Mouse (Mus musculus) myocyte (in vitro differentiated cells): ENCODE data around the gene Insm2. TPM values are rescaled to one million over a fixed set of nuclear protein-coding genes. Genes with fewer than 3 reads are reported as not detected.

Source experiments
- H3K27me3 ChIP-seq: one replicate; pipeline ENCODE4 v1.6.1; 2011; ENCODE audit not compliant: control insufficient read depth, insufficient read depth, insufficient read length
- H3K36me3 ChIP-seq: one replicate; pipeline ENCODE4 v1.6.1; 2011; ENCODE audit not compliant: control insufficient read depth, insufficient read depth
- H3K4me2 ChIP-seq: one replicate; pipeline ENCODE4 v1.6.1; 2011; ENCODE audit warnings: low read depth, control low read depth
- H3K4me3 ChIP-seq: one replicate; pipeline ENCODE4 v1.5.1; 2011; ENCODE audit warnings: mild to moderate bottlenecking, control low read depth, moderate library complexity
- H3K79me2 ChIP-seq: one replicate; pipeline ENCODE4 v1.6.1; 2011; ENCODE audit not compliant: control insufficient read depth, insufficient read depth
- H3ac ChIP-seq: one replicate; pipeline ENCODE4 v1.6.1; 2011; ENCODE audit not compliant: control insufficient read depth, insufficient read length
- CEBPB ChIP-seq: IDR thresholded peaks from 2 replicates; pipeline ENCODE4 v1.6.1; 2011; ENCODE audit warnings: mild to moderate bottlenecking, moderate library complexity; ENCODE audit not compliant: poor library complexity, insufficient read depth, severe bottlenecking
- E2F4 ChIP-seq: IDR thresholded peaks from one replicate; pipeline ENCODE4 v1.6.1; 2011; ENCODE audit warnings: mild to moderate bottlenecking, control low read depth, moderate library complexity; ENCODE audit not compliant: insufficient read depth
- MAX ChIP-seq: IDR thresholded peaks from one replicate; pipeline ENCODE4 v1.6.1; 2011; ENCODE audit warnings: low read depth, mild to moderate bottlenecking, control low read depth
- MYOD1 ChIP-seq, 3 experiments: IDR thresholded peaks; one replicate each; pipeline ENCODE4 v1.6.1; 2011; ENCODE audit warnings: control low read depth in 2 of 3, low read depth in 2 of 3, mild to moderate bottlenecking in 2 of 3, moderate library complexity in 1 of 3; ENCODE audit not compliant: insufficient read length in 2 of 3, control insufficient read depth in 1 of 3
- MYOG ChIP-seq, 3 experiments: IDR thresholded peaks; one replicate each; pipeline ENCODE4 v1.6.1; 2011; ENCODE audit warnings: control low read depth in 2 of 3, low read depth in 2 of 3, mild to moderate bottlenecking in 2 of 3; ENCODE audit not compliant: insufficient read length in 2 of 3, control insufficient read depth in 1 of 3, insufficient read depth in 1 of 3
- POLR2A ChIP-seq: IDR thresholded peaks from one replicate; pipeline ENCODE4 v1.6.1; 2011; ENCODE audit warnings: low read depth, mild to moderate bottlenecking, control low read depth, moderate library complexity; ENCODE audit not compliant: insufficient read length
- POLR2AphosphoS2 ChIP-seq: IDR thresholded peaks from one replicate; pipeline ENCODE4 v1.6.1; 2011; ENCODE audit warnings: low read depth, control low read depth; ENCODE audit not compliant: insufficient read length
- REST ChIP-seq: IDR thresholded peaks from one replicate; pipeline ENCODE4 v1.6.1; 2011; ENCODE audit warnings: mild to moderate bottlenecking, control low read depth, moderate library complexity; ENCODE audit not compliant: insufficient read depth, insufficient read length
- SRF ChIP-seq: IDR thresholded peaks from one replicate; pipeline ENCODE4 v1.6.1; 2011; ENCODE audit warnings: low read depth; ENCODE audit not compliant: control insufficient read depth, insufficient read length
- TCF12 ChIP-seq: IDR thresholded peaks from one replicate; pipeline ENCODE4 v1.6.1; 2011; ENCODE audit warnings: mild to moderate bottlenecking, control low read depth; ENCODE audit not compliant: poor library complexity, insufficient read depth, severe bottlenecking
- TCF3 ChIP-seq: IDR thresholded peaks from one replicate; pipeline ENCODE4 v1.6.1; 2011; ENCODE audit warnings: low read depth, control low read depth; ENCODE audit not compliant: insufficient read length
- USF1 ChIP-seq: IDR thresholded peaks from one replicate; pipeline ENCODE4 v1.6.1; 2011; ENCODE audit warnings: low read depth, mild to moderate bottlenecking, control low read depth, moderate library complexity
- polyA plus RNA-seq: library from polyadenylated mRNA; unstranded; fragments of >200 nt; fragmentation: generic; extraction: Trizol; gene quantifications from one replicate; pipeline ENCODE4 v1.2.1, GENCODE M21; 2012; ENCODE audit warnings: missing spikeins

Gene Insm2
- polyA plus RNA-seq, 1 experiment, result not detected

DNA sequence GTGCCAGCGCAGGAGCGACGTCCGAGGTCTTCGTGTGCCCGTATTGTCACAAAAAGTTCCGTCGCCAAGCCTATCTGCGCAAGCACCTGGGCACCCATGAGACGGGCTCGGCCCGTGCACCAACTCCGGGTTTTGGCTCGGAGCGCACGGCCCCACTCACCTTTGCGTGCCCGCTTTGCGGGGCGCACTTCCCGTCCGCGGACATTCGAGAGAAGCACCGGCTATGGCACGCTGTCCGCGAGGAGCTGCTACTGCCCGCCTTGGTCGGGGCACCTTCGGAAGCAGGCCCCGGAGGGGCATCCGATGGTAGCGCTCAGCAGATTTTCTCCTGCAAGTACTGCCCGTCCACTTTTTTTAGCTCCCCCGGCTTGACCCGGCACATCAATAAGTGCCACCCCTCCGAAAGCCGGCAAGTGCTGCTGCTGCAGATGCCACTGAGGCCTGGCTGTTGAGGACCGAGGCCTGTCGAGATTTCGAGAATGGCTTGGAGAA lies 1.3 kb downstream of the Insm2 start:
- Histone ChIP-seq H3K36me3 (peaks cover 18% of the 10 kb centered on the region), H3ac (no peak overlapping the region), H3K4me3 (no peak overlapping the region), H3K79me2 (no peaks in the 10 kb centered on the region), H3K4me2 (no peak overlapping the region), H3K27me3 (peaks cover 5% of the 10 kb centered on the region)
- TF ChIP-seq POLR2AphosphoS2 (no peak), POLR2A (no peak), SRF (no peak), E2F4 (no peak), MAX (no peak), MYOD1 (IDR thresholded peaks at IDR 0.05; ENCODE audit: control insufficient read depth in 1 of 3, insufficient read length in 2 of 3, low read depth in 2 of 3) (no peak), CEBPB (no peak), MYOG (IDR thresholded peaks at IDR 0.05; ENCODE audit: control insufficient read depth in 1 of 3, insufficient read depth in 1 of 3, insufficient read length in 2 of 3, low read depth in 2 of 3) (no peak), USF1 (no peak), TCF12 (no peak), REST (no peak), TCF3 (no peak)

DNA sequence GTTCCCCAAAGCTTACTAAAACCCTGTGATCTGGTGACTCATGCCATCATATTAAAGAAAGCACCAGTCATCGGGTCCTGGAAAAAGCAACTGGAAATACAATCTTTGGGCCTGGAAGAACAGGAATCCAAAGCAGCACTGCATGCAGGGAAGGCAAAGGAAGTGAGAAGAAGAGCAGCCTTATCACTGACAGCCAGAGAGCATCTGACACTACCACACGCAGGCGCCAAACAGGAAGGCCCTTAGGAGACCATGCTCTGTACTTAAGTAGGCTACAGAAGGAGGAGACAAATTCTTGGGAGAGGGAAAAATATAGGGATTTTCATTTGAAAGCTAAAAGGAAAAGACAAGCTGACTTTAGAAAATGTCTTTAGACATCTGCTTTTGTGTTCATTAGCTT lies 5.2 kb downstream of the Insm2 start:
- H3K27me3 ChIP-seq, result no peaks in the 10 kb centered on the region
- TF ChIP-seq POLR2A, result no peak
- no peak overlapping the region for H3ac ChIP-seq
- H3K36me3 ChIP-seq, result peaks cover 18% of the 10 kb centered on the region
- H3K4me3 ChIP-seq, result no peak overlapping the region
- H3K79me2 ChIP-seq, result no peaks in the 10 kb centered on the region
- H3K4me2 ChIP-seq, result no peak overlapping the region

DNA sequence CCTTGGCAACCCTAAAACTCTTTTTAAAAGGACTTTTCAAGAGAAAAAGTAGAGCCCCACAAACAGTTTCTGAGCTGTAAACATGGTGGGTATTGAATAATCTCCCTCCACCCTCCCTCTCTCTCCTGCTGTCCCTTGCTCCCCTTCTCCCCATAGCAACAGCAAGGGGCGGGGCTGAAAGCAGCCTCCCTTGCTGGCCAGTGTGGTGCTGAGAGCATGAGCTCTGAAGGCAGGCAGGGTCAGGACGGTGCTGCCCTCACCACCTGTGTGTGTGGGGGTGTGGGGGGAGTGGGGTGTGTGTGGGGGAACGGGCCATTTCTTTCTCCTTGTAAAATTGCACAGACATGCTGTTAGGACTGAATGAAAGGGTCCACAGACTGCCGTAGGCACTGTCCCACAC lies 8.7 kb downstream of the Insm2 start:
- TF ChIP-seq MYOG (IDR thresholded peaks at IDR 0.05; ENCODE audit: control insufficient read depth in 1 of 3, insufficient read depth in 1 of 3, insufficient read length in 2 of 3, low read depth in 2 of 3) (no peak), REST (no peak), POLR2AphosphoS2 (no peak), MAX (no peak), USF1 (no peak), TCF12 (no peak), E2F4 (no peak), CEBPB (no peak), TCF3 (no peak), SRF (no peak), POLR2A (no peak), MYOD1 (IDR thresholded peaks at IDR 0.05; ENCODE audit: control insufficient read depth in 1 of 3, insufficient read length in 2 of 3, low read depth in 2 of 3) (no peak)
- Histone ChIP-seq H3K27me3 (no peaks in the 10 kb centered on the region), H3K4me2 (no peak overlapping the region), H3ac (no peak overlapping the region), H3K36me3 (peaks cover 11% of the 10 kb centered on the region), H3K79me2 (no peaks in the 10 kb centered on the region), H3K4me3 (no peak overlapping the region)

DNA sequence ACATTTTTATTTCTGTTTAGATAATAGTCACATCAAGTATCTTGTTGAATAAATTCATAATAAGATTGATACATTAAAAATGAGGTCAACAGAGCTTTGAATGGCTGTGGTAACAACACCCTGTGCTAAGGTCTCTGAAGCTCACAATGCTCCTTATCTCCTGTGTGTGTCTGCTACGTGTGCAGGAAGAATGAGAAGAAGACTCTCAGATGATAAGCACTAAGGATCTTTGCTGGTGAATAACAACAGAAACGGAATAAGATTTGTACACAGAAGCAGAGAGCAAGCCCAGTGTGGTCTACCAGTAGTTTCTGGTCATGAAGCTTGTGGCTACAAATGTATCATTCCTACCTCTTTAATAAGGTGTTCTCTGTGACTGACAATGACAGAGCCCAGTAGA lies 11.6 kb downstream of the Insm2 start:
- Histone ChIP-seq H3K4me2 (no peak overlapping the region), H3K79me2 (no peaks in the 10 kb centered on the region), H3K4me3 (no peak overlapping the region), H3K36me3 (no peaks in the 10 kb centered on the region), H3ac (no peak overlapping the region), H3K27me3 (no peaks in the 10 kb centered on the region)
- TF ChIP-seq MYOG (IDR thresholded peaks at IDR 0.05; ENCODE audit: control insufficient read depth in 1 of 3, insufficient read depth in 1 of 3, insufficient read length in 2 of 3, low read depth in 2 of 3) (no peak), TCF3 (no peak), POLR2AphosphoS2 (no peak), CEBPB (no peak), POLR2A (no peak), MYOD1 (IDR thresholded peaks at IDR 0.05; ENCODE audit: control insufficient read depth in 1 of 3, insufficient read length in 2 of 3, low read depth in 2 of 3) (no peak), REST (no peak), SRF (no peak), E2F4 (no peak), USF1 (no peak), TCF12 (no peak), MAX (no peak)

DNA sequence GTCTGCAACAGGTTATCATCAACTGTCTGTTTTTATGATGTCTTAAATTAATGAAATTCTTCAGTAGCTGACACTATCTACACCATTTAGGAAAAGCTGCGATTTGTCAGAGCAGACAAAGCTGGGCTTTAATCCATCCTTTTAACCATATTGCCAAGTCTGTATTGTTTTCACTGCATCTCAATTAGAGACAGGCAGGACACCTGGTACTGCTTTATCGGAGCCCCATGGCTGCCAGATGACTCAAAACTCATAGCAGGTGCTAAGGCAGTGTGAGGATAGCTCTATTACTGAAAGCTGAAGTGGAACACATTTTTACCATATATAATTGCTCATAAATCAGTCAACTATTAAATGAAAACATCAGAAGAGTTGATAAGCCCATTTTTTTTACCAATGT lies 21.1 kb downstream of the Insm2 start:
- Histone ChIP-seq H3K36me3 (no peaks in the 10 kb centered on the region), H3ac (no peak overlapping the region), H3K27me3 (no peaks in the 10 kb centered on the region), H3K4me3 (no peak overlapping the region), H3K79me2 (no peaks in the 10 kb centered on the region), H3K4me2 (no peak overlapping the region)
- TF ChIP-seq POLR2A (no peak), TCF3 (no peak), MAX (no peak), POLR2AphosphoS2 (no peak), USF1 (no peak), E2F4 (no peak), TCF12 (no peak), SRF (no peak), CEBPB (no peak), MYOG (IDR thresholded peaks at IDR 0.05; ENCODE audit: control insufficient read depth in 1 of 3, insufficient read depth in 1 of 3, insufficient read length in 2 of 3, low read depth in 2 of 3) (no peak), REST (no peak), MYOD1 (IDR thresholded peaks at IDR 0.05; ENCODE audit: control insufficient read depth in 1 of 3, insufficient read length in 2 of 3, low read depth in 2 of 3) (no peak)
